Mouse (Mus musculus) cortical plate, adult 2 months (tissue): ENCODE results near the gene Idnk.

Experiments
- CTCF ChIP-seq: fragments of 200-500 bp; IDR thresholded peaks from 2 replicates; pipeline ENCODE4 v1.5.1; 2011; ENCODE audit warnings: mild to moderate bottlenecking, control low read depth, low read length; ENCODE audit not compliant: insufficient read depth; ENCODE audit errors: extremely low read depth
- POLR2A ChIP-seq: fragments of 200-500 bp; IDR thresholded peaks from 2 replicates; pipeline ENCODE4 v1.6.1; 2011; ENCODE audit warnings: mild to moderate bottlenecking, low read length, control low read depth; ENCODE audit not compliant: insufficient read depth; ENCODE audit errors: extremely low read depth

DNA sequence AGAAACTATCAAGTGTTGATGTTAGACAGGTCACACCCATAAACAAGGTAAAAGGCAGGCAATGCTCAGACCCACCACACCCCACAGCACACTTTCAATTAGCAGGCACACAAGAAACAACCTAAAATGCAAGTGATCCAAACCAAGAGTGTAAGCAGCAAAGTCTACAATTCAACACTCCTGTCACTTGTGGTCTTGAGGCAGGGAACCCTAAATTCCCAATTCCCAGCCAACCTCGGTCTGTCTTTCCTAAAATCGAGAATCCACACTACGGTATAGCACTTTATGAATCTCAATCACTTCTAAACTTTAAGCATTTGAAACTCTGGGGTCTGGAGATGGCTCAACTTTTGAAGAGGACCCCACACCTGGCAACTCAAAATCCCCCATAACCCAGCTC is 33.2 kb upstream of the Idnk start:
- no peak for TF ChIP-seq CTCF
- TF ChIP-seq POLR2A: no peak
